Mouse (Mus musculus): ENCODE measurements at regions not wholly inside any gene's neighbourhood (a gene's known extent, or its start where the extent isn't known, plus 50 kb on each side); places are given as distances from the start of the nearest gene placed in this dataset.
A peak's percentile ranks its signal among the peaks of the same experiment; 100 is the strongest.

DNA sequence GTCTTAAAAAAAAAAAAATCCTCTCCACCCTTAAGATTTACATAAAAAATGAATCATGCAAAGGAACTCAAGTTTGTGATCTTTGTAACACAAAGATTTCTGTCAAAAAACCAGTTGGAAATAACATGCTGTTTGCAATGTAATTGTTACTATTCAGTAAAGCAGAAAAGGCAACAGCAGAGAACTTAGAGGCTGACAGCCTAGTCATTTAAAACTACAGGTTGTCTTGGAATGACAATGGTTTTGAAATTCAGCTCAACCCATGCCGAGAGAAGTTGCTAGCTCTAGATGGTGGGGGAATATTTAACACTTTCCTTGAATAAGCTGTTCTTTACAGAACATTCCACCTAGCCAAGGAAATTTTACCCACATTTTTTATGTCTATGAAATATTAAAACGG, 269.2 kb upstream of the Celf2 start:
- Histone ChIP-seq H3K36me3 (ENCODE audit: control insufficient read depth, insufficient read depth) (no peaks in the 10 kb centered on the region), H3ac (ENCODE audit: control insufficient read depth, insufficient read length, low read depth) (no peak overlapping the region), H3K79me3 (ENCODE audit: low read depth) (no peaks in the 10 kb centered on the region), H3K79me2 (ENCODE audit: control insufficient read depth, insufficient read depth) (no peaks in the 10 kb centered on the region), H3K4me3 (ENCODE audit: insufficient read depth, poor library complexity, severe bottlenecking) (no peak overlapping the region), H3K27me3 (ENCODE audit: control insufficient read depth, insufficient read depth, insufficient read length) (no peaks in the 10 kb centered on the region)
- TF ChIP-seq CTCF (IDR thresholded peaks at IDR 0.05; ENCODE audit: control insufficient read depth, insufficient read depth, insufficient read length) (no peak), MYOD1 (IDR thresholded peaks at IDR 0.05; ENCODE audit: control insufficient read depth, insufficient read length, low read depth) (no peak), FOSL1 (IDR thresholded peaks at IDR 0.05; ENCODE audit: insufficient read depth, low read length, poor library complexity, severe bottlenecking) (no peak), CEBPB (IDR thresholded peaks at IDR 0.05; ENCODE audit: low read depth) (no peak), MYOG (IDR thresholded peaks at IDR 0.05; ENCODE audit: control insufficient read depth, extremely low read depth, insufficient read length) (no peak), MAX (IDR thresholded peaks at IDR 0.05) (no peak), USF1 (IDR thresholded peaks at IDR 0.05; ENCODE audit: low read depth) (no peak)

DNA sequence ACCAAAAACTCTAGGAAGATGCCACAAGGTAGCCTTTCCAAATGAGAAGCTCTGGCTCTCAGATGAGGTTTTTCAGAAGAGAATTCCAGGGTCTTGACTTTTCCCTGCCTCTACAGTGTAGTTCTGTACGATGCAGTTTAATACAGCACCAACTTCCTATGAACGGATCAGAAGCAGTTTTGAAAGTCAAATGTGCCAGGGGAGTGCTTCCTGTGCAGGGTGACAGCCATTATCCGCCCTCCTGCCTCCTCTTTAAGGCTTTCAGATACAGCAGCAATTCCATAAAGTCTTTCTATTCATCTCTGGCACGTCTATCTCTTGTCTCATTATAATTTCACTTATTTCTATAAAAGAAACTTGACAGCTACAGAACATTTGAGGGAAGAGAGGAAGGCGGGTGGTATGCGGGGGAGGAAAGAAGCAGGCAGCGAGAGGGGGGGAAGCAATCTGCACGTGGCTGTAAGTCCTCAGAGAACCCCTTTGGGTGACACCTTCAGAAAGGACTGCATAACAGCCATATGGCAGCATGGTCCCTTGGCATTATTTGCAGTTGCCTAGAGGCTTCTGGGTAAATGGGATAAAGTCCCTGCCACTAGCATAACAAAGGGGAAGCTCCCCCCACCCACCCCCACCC, 224.9 kb upstream of the Celf2 start:
- H3ac ChIP-seq (ENCODE audit: control insufficient read depth, insufficient read length, low read depth): no peak overlapping the region
- H3K27me3 ChIP-seq (ENCODE audit: control insufficient read depth, insufficient read depth, insufficient read length): no peaks in the 10 kb centered on the region
- no peaks in the 10 kb centered on the region for H3K79me2 ChIP-seq (ENCODE audit: control insufficient read depth, insufficient read depth)
- H3K36me3 ChIP-seq (ENCODE audit: control insufficient read depth, insufficient read depth): no peaks in the 10 kb centered on the region
- H3K79me3 ChIP-seq (ENCODE audit: low read depth): no peaks in the 10 kb centered on the region
- TF ChIP-seq MYOG (IDR thresholded peaks at IDR 0.05; ENCODE audit: control insufficient read depth, extremely low read depth, insufficient read length) (no peak), FOSL1 (IDR thresholded peaks at IDR 0.05; ENCODE audit: insufficient read depth, low read length, poor library complexity, severe bottlenecking) (no peak), USF1 (IDR thresholded peaks at IDR 0.05; ENCODE audit: low read depth) (no peak), CEBPB (IDR thresholded peaks at IDR 0.05; ENCODE audit: low read depth) (no peak), MYOD1 (IDR thresholded peaks at IDR 0.05; ENCODE audit: control insufficient read depth, insufficient read length, low read depth) (no peak), MAX (IDR thresholded peaks at IDR 0.05) (no peak), CTCF (IDR thresholded peaks at IDR 0.05; ENCODE audit: control insufficient read depth, insufficient read depth, insufficient read length) (no peak)
- no peak overlapping the region for H3K4me3 ChIP-seq (ENCODE audit: insufficient read depth, poor library complexity, severe bottlenecking)

DNA sequence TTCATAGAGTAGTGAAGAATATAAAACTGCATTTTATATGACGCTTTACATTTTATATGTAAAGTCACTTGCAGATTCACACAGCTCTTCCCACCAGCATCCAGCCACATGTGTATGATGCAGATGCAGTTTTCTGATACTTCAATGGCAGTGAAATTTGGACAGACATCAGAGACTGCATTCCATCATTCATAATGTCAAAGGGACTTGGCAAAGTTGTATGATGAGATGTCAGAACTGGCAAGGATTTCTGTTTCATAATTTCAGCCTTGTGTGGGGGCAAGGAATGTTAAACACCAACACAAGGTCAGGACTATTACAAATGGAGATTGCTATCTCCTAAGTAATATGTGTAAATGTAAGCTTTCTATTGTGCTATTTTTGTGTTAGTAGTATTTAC, 221.6 kb upstream of the Celf2 start:
- Histone ChIP-seq H3K79me3 (ENCODE audit: low read depth) (no peaks in the 10 kb centered on the region), H3ac (ENCODE audit: control insufficient read depth, insufficient read length, low read depth) (no peak overlapping the region), H3K36me3 (ENCODE audit: control insufficient read depth, insufficient read depth) (no peaks in the 10 kb centered on the region), H3K79me2 (ENCODE audit: control insufficient read depth, insufficient read depth) (no peaks in the 10 kb centered on the region), H3K27me3 (ENCODE audit: control insufficient read depth, insufficient read depth, insufficient read length) (no peaks in the 10 kb centered on the region), H3K4me3 (ENCODE audit: insufficient read depth, poor library complexity, severe bottlenecking) (no peak overlapping the region)
- TF ChIP-seq MYOD1 (IDR thresholded peaks at IDR 0.05; ENCODE audit: control insufficient read depth, insufficient read length, low read depth) (no peak), CTCF (IDR thresholded peaks at IDR 0.05; ENCODE audit: control insufficient read depth, insufficient read depth, insufficient read length) (no peak), CEBPB (IDR thresholded peaks at IDR 0.05; ENCODE audit: low read depth) (no peak), MAX (IDR thresholded peaks at IDR 0.05) (no peak), USF1 (IDR thresholded peaks at IDR 0.05; ENCODE audit: low read depth) (no peak), FOSL1 (IDR thresholded peaks at IDR 0.05; ENCODE audit: insufficient read depth, low read length, poor library complexity, severe bottlenecking) (no peak), MYOG (IDR thresholded peaks at IDR 0.05; ENCODE audit: control insufficient read depth, extremely low read depth, insufficient read length) (no peak)

DNA sequence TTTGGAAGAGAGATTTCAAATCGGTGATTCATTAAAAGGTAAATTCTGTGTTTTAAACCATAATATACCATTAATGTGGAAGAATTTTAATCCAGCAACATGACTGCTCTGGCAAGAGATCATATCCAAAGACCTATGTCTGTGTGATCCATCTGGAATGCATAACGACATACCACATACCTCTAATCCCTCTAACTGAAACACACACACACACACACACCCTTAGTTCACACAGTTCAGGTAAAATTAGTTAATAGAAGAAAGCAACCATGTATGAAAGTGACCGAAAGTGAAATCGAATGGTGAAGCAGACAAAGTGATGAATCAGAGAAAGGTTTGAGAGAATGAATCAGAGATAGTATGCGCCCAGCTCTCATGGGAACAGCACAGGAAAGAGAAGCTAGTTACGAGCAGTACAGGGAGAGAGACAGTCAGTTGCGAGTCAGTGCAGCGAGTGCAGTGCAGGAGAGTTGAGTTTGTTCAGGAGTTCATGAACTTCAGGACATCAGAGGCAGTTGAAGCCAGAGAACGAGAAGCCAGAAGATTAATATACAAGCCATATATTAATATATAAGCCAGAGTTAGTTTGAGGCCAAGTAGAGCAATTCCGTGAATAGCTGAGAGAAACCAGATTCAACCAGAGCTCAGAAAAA, 213.0 kb upstream of the Celf2 start:
- H3K27me3 ChIP-seq (ENCODE audit: control insufficient read depth, insufficient read depth, insufficient read length): no peaks in the 10 kb centered on the region
- no peak overlapping the region for H3K4me3 ChIP-seq (ENCODE audit: insufficient read depth, poor library complexity, severe bottlenecking)
- H3K79me2 ChIP-seq (ENCODE audit: control insufficient read depth, insufficient read depth): no peaks in the 10 kb centered on the region
- H3K79me3 ChIP-seq (ENCODE audit: low read depth): no peaks in the 10 kb centered on the region
- no peak overlapping the region for H3ac ChIP-seq (ENCODE audit: control insufficient read depth, insufficient read length, low read depth)
- H3K36me3 ChIP-seq (ENCODE audit: control insufficient read depth, insufficient read depth): no peaks in the 10 kb centered on the region
- TF ChIP-seq CEBPB (IDR thresholded peaks at IDR 0.05; ENCODE audit: low read depth) (no peak), MYOG (IDR thresholded peaks at IDR 0.05; ENCODE audit: control insufficient read depth, extremely low read depth, insufficient read length) (no peak), FOSL1 (IDR thresholded peaks at IDR 0.05; ENCODE audit: insufficient read depth, low read length, poor library complexity, severe bottlenecking) (no peak), CTCF (IDR thresholded peaks at IDR 0.05; ENCODE audit: control insufficient read depth, insufficient read depth, insufficient read length) (no peak), USF1 (IDR thresholded peaks at IDR 0.05; ENCODE audit: low read depth) (no peak), MYOD1 (IDR thresholded peaks at IDR 0.05; ENCODE audit: control insufficient read depth, insufficient read length, low read depth) (no peak), MAX (IDR thresholded peaks at IDR 0.05) (no peak)

DNA sequence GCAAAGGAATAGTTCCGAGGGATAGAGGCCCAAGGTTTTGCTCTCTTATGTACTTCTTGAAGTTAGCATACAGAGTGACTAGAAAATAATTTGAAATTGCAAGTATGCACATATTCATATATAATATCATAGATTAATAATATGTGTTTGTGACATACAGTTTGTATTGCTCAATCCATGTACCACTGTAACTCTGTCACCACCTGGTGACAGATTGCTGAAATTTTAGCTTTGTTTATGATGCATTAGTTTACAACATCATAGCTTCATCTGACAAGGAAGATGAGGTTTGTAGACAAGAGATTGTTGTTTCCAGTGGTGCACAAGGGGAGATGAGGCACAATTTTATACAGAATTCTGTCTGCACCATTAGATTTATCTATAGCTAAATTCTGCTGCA, 201.7 kb upstream of the Celf2 start:
- Histone ChIP-seq H3K79me2 (ENCODE audit: control insufficient read depth, insufficient read depth) (no peaks in the 10 kb centered on the region), H3K27me3 (ENCODE audit: control insufficient read depth, insufficient read depth, insufficient read length) (no peaks in the 10 kb centered on the region), H3K79me3 (ENCODE audit: low read depth) (no peaks in the 10 kb centered on the region), H3ac (ENCODE audit: control insufficient read depth, insufficient read length, low read depth) (no peak overlapping the region), H3K4me3 (ENCODE audit: insufficient read depth, poor library complexity, severe bottlenecking) (no peak overlapping the region), H3K36me3 (ENCODE audit: control insufficient read depth, insufficient read depth) (no peaks in the 10 kb centered on the region)
- TF ChIP-seq CEBPB (IDR thresholded peaks at IDR 0.05; ENCODE audit: low read depth) (peak; percentile 8), FOSL1 (IDR thresholded peaks at IDR 0.05; ENCODE audit: insufficient read depth, low read length, poor library complexity, severe bottlenecking) (no peak), MYOD1 (IDR thresholded peaks at IDR 0.05; ENCODE audit: control insufficient read depth, insufficient read length, low read depth) (no peak), USF1 (IDR thresholded peaks at IDR 0.05; ENCODE audit: low read depth) (no peak)

Measured in C2C12 (cell line).